Mouse (Mus musculus) heart, embryonic 15.5 days (tissue): ENCODE results near the gene Vamp9. TPM values are rescaled to one million over a fixed set of nuclear protein-coding genes. Genes with fewer than 3 reads are reported as not detected.

Source experiments
- ATAC-seq: fragments of 200-750 bp; cut with Nextera tagmentation; replicated peaks from 2 replicates; pipeline ENCODE4 v1.8.0; 2017; ENCODE audit warnings: low read depth, moderate TSS enrichment; ENCODE audit not compliant: insufficient number of reproducible peaks, insufficient read depth, low FRiP score
- H3K27ac ChIP-seq: fragments of 300-500 bp; sonication (generic); 2 replicates; pipeline ENCODE4 v1.5.1; 2015; ENCODE audit warnings: mild to moderate bottlenecking, inconsistent platforms
- H3K27me3 ChIP-seq: fragments of 300-500 bp; sonication (generic); 2 replicates; pipeline ENCODE4 v1.6.1; 2015; ENCODE audit warnings: inconsistent platforms
- H3K36me3 ChIP-seq: fragments of 300-500 bp; sonication (generic); 2 replicates; pipeline ENCODE4 v1.6.1; 2015; ENCODE audit warnings: mild to moderate bottlenecking, inconsistent platforms
- H3K4me1 ChIP-seq: fragments of 300-500 bp; sonication (generic); replicated peaks from 2 replicates; pipeline ENCODE4 v1.6.1; 2015; ENCODE audit warnings: inconsistent platforms
- H3K4me2 ChIP-seq: fragments of 300-500 bp; sonication (generic); 2 replicates; pipeline ENCODE4 v1.6.1; 2015; ENCODE audit warnings: inconsistent platforms, mild to moderate bottlenecking, moderate library complexity
- H3K4me3 ChIP-seq: fragments of 300-500 bp; sonication (generic); 2 replicates; pipeline ENCODE4 v1.5.1; 2015; ENCODE audit warnings: mild to moderate bottlenecking, inconsistent platforms
- H3K9ac ChIP-seq: fragments of 300-500 bp; sonication (generic); 2 replicates; pipeline ENCODE4 v1.6.1; 2015; ENCODE audit warnings: mild to moderate bottlenecking, inconsistent platforms
- H3K9me3 ChIP-seq: fragments of 300-500 bp; sonication (generic); replicated peaks from 2 replicates; pipeline ENCODE4 v1.6.1; 2016; ENCODE audit warnings: inconsistent platforms
- WGBS: fragments of 180-500 bp; shearing (Covaris S2); methylation state at CpG from one replicate; pipeline ENCODE4 v1.1.7; 2015; ENCODE audit warnings: mixed read lengths; 5-methylcytosine and 5-hydroxymethylcytosine counted together
- polyA plus RNA-seq: library from polyadenylated mRNA; unstranded; fragments of >200 nt; fragmentation: Nextera tagmentation; extraction: Ambion mirVana; gene quantifications from 2 replicates; pipeline ENCODE4 v1.2.1, GENCODE M21; 2015

Gene Vamp9
- polyA plus RNA-seq = 0.59 and 1.3 TPM in 2 replicates

- Histone ChIP-seq H3K4me3 (peak within 1 kb of the TSS; percentile 66), H3K4me2 (peak within 1 kb of the TSS; percentile 69), H3K9me3 (no peaks in the 10 kb centered on the region), H3K9ac (peak within 1 kb of the TSS; percentile 74), H3K4me1 (0 out of 2 replicates have a peak, but pooled peaks cover 3% of the 10 kb centered on the region), H3K27ac (peak within 1 kb of the TSS; percentile 97), H3K36me3 (no peaks in the 10 kb centered on the region), H3K27me3 (no peaks in the 10 kb centered on the region)
- peak; percentile 99 for ATAC-seq
- WGBS = 5% methylated on average over 49 of the region's 49 CpGs
These were observed at the start of gene Vamp9 for GRCm38 (mm10) chr5:99906181-99906956. Gene Vamp9, plus strand, starts transcription at chr5:99906254.

GRCm38 (mm10) chr5:99857106-99857637 is 48.9 kb upstream of the Vamp9 start:
- peaks cover 3% of the 10 kb centered on the region for H3K4me1 ChIP-seq
- H3K36me3 ChIP-seq = no peaks in the 10 kb centered on the region
- no peak for ATAC-seq
- H3K4me3 ChIP-seq = no peak overlapping the region
- no peak overlapping the region for H3K9ac ChIP-seq
- no peak overlapping the region for H3K27ac ChIP-seq
- no peaks in the 10 kb centered on the region for H3K27me3 ChIP-seq
- WGBS = 32% methylated on average over 14 of the region's 14 CpGs
- H3K4me2 ChIP-seq = no peak overlapping the region
- H3K9me3 ChIP-seq = no peaks in the 10 kb centered on the region

- H3K27me3 ChIP-seq = no peaks in the 10 kb centered on the region
- WGBS = 55% methylated on average over 13 of the region's 13 CpGs
- H3K27ac ChIP-seq = no peak overlapping the region
- no peak overlapping the region for H3K9ac ChIP-seq
- H3K4me3 ChIP-seq = no peak overlapping the region
- peaks cover 3% of the 10 kb centered on the region for H3K4me1 ChIP-seq
- no peak for ATAC-seq
- no peak overlapping the region for H3K4me2 ChIP-seq
- no peaks in the 10 kb centered on the region for H3K36me3 ChIP-seq
- no peaks in the 10 kb centered on the region for H3K9me3 ChIP-seq
These were observed 46.2 kb upstream of the Vamp9 start for GRCm38 (mm10) chr5:99859637-99860433.

- no peaks in the 10 kb centered on the region for H3K27me3 ChIP-seq
- H3K36me3 ChIP-seq = no peaks in the 10 kb centered on the region
- 76% methylated on average over 6 of the region's 6 CpGs for WGBS
- H3K4me3 ChIP-seq = no peak overlapping the region
- H3K4me1 ChIP-seq = peaks cover 3% of the 10 kb centered on the region
- H3K27ac ChIP-seq = no peak overlapping the region
- ATAC-seq = no peak
- no peak overlapping the region for H3K9ac ChIP-seq
- H3K4me2 ChIP-seq = no peak overlapping the region
- no peaks in the 10 kb centered on the region for H3K9me3 ChIP-seq
These were observed 44.2 kb upstream of the Vamp9 start for GRCm38 (mm10) chr5:99861816-99862215.

GRCm38 (mm10) chr5:99863656-99864380 is 42.2 kb upstream of the Vamp9 start:
- no peak for ATAC-seq
- 70% methylated on average over 13 of the region's 13 CpGs for WGBS
- Histone ChIP-seq H3K27me3 (no peaks in the 10 kb centered on the region), H3K27ac (no peak overlapping the region), H3K9me3 (no peaks in the 10 kb centered on the region), H3K36me3 (no peaks in the 10 kb centered on the region), H3K4me3 (no peak overlapping the region), H3K4me2 (no peak overlapping the region), H3K4me1 (no peaks in the 10 kb centered on the region), H3K9ac (no peak overlapping the region)

GRCm38 (mm10) chr5:99865779-99866178 is 40.3 kb upstream of the Vamp9 start:
- H3K27ac ChIP-seq = no peak overlapping the region
- 83% methylated on average over 1 of the region's 1 CpGs for WGBS
- ATAC-seq = no peak

GRCm38 (mm10) chr5:99868286-99868685 is 37.8 kb upstream of the Vamp9 start:
- Histone ChIP-seq H3K36me3 (no peaks in the 10 kb centered on the region), H3K4me3 (no peak overlapping the region), H3K27me3 (no peaks in the 10 kb centered on the region), H3K4me1 (no peaks in the 10 kb centered on the region), H3K9ac (no peak overlapping the region), H3K27ac (no peak overlapping the region), H3K4me2 (no peak overlapping the region), H3K9me3 (no peaks in the 10 kb centered on the region)
- 87% methylated on average over 17 of the region's 17 CpGs for WGBS
- ATAC-seq = no peak

More at GRCm38 (mm10) chr5:99865779-99866178, 40.3 kb upstream of the Vamp9 start:
- H3K4me3 ChIP-seq = no peak overlapping the region
- H3K4me1 ChIP-seq = no peaks in the 10 kb centered on the region
- H3K4me2 ChIP-seq = no peak overlapping the region
- H3K9ac ChIP-seq = no peak overlapping the region
- no peaks in the 10 kb centered on the region for H3K27me3 ChIP-seq
- no peaks in the 10 kb centered on the region for H3K9me3 ChIP-seq
- no peaks in the 10 kb centered on the region for H3K36me3 ChIP-seq

GRCm38 (mm10) chr5:99868923-99869322 is 37.1 kb upstream of the Vamp9 start:
- Histone ChIP-seq H3K4me1 (no peaks in the 10 kb centered on the region), H3K4me2 (no peak overlapping the region), H3K27me3 (no peaks in the 10 kb centered on the region), H3K9ac (no peak overlapping the region), H3K9me3 (no peaks in the 10 kb centered on the region), H3K4me3 (no peak overlapping the region), H3K36me3 (no peaks in the 10 kb centered on the region), H3K27ac (no peak overlapping the region)
- 67% methylated on average over 9 of the region's 9 CpGs for WGBS
- no peak for ATAC-seq

GRCm38 (mm10) chr5:99877565-99877964 is 28.5 kb upstream of the Vamp9 start:
- H3K9ac ChIP-seq = no peak overlapping the region
- no peaks in the 10 kb centered on the region for H3K4me1 ChIP-seq
- 59% methylated on average over 9 of the region's 9 CpGs for WGBS
- no peak for ATAC-seq
- no peak overlapping the region for H3K27ac ChIP-seq
- no peaks in the 10 kb centered on the region for H3K36me3 ChIP-seq
- no peaks in the 10 kb centered on the region for H3K9me3 ChIP-seq
- no peak overlapping the region for H3K4me2 ChIP-seq
- H3K27me3 ChIP-seq = no peaks in the 10 kb centered on the region
- H3K4me3 ChIP-seq = no peak overlapping the region

- Histone ChIP-seq H3K4me1 (no peaks in the 10 kb centered on the region), H3K9me3 (no peaks in the 10 kb centered on the region), H3K27ac (no peak overlapping the region), H3K27me3 (no peaks in the 10 kb centered on the region), H3K9ac (no peak overlapping the region), H3K4me2 (no peak overlapping the region), H3K36me3 (no peaks in the 10 kb centered on the region), H3K4me3 (no peak overlapping the region)
- ATAC-seq = no peak
- WGBS = 78% methylated on average over 3 of the region's 3 CpGs
These were observed 23.6 kb upstream of the Vamp9 start for GRCm38 (mm10) chr5:99882441-99882840.

- no peak for ATAC-seq
- H3K27ac ChIP-seq = no peak overlapping the region
- H3K4me3 ChIP-seq = no peak overlapping the region
- no peak overlapping the region for H3K9ac ChIP-seq
- H3K4me2 ChIP-seq = no peak overlapping the region
- H3K4me1 ChIP-seq = no peaks in the 10 kb centered on the region
- no peaks in the 10 kb centered on the region for H3K9me3 ChIP-seq
- WGBS = 93% methylated on average over 4 of the region's 4 CpGs
- H3K27me3 ChIP-seq = no peaks in the 10 kb centered on the region
- H3K36me3 ChIP-seq = no peaks in the 10 kb centered on the region
These were observed 22.0 kb upstream of the Vamp9 start for GRCm38 (mm10) chr5:99884035-99884434.
